14 mouse cellular contexts compared by ENCODE assay signal in genomic region chr7:58151713-58152112, GRCm38 (mm10).
"Had no signal": no experiment of that assay in that cellular context is flagged by ENCODE, and none has a peak within 500 bp of the region (broad histone marks: within the 10 kb centered on the region; RNA-seq: fewer than 3 reads in every experiment).

No protein-coding gene starts in this region.

- H3K4me2 ChIP-seq: kidney, embryonic 15.5 days; limb, embryonic 13.5 days; midbrain, embryonic 11.5 days; midbrain, embryonic 15.5 days had no signal

- H3K4me3 ChIP-seq: kidney, embryonic 15.5 days; limb, embryonic 13.5 days; midbrain, embryonic 15.5 days had no signal

- H3K4me1 ChIP-seq: kidney, embryonic 15.5 days; limb, embryonic 13.5 days; midbrain, embryonic 15.5 days had no signal

- DNase-seq: kidney, adult 2 months; kidney, postnatal 14 days; left cerebral cortex, postnatal 4 days; lung, adult 18-20 months; lung, postnatal 4 days; thymus, adult 2 months; thymus, postnatal 25 days had no signal

- H3K9ac ChIP-seq: kidney, embryonic 15.5 days; limb, embryonic 13.5 days; liver, embryonic 14.5 days; midbrain, embryonic 15.5 days had no signal

- ATAC-seq: intestine, embryonic 16.5 days; midbrain, embryonic 15.5 days had no signal

- H3K36me3 ChIP-seq: kidney, embryonic 15.5 days; limb, embryonic 13.5 days; midbrain, embryonic 15.5 days had no signal

- H3K27me3 ChIP-seq: kidney, embryonic 15.5 days; limb, embryonic 13.5 days; midbrain, embryonic 15.5 days had no signal

- H3K27ac ChIP-seq: kidney, embryonic 15.5 days; limb, embryonic 13.5 days; liver, embryonic 14.5 days; midbrain, embryonic 15.5 days; stomach, postnatal 0 days had no signal

- H3K9me3 ChIP-seq: kidney, embryonic 15.5 days; limb, embryonic 13.5 days; midbrain, embryonic 15.5 days had no signal
